Mouse (Mus musculus): ENCODE results near the gene Unk.

The Unk gene

GRCm38 (mm10) chr11:116030088-116030897 is at the start of gene Unk:
TSS of gene Unk (plus strand) at chr11:116030322.
- DNase-seq, result peak; percentile 99

- DNase-seq, result peak; percentile 76 to 78
These were observed 47.6 kb upstream of the Unk start for GRCm38 (mm10) chr11:115982472-115982871.

GRCm38 (mm10) chr11:115983291-115983690 is 46.8 kb upstream of the Unk start:
- DNase-seq, result peak; percentile 60 to 75

DNA sequence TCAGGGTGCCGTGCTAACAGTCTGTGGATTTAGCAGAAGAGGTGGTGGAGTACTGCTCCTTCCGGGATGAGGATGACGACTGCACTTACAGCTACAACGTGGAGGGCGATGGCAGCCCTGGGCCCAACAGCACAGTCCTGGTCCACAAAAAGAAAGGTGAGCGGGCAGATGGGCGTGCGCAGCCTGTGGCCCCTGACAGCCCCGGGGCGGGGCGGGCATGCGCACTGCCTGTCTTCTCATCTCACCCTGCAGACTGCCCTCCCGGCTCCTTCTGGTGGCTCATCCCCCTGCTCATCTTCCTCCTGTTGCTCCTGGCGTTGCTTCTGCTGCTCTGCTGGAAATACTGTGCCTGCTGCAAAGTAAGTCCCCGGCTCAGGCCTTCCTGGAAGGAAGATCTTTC is 40.4 kb upstream of the Unk start:
- no peak for DNase-seq

- DNase-seq, result no peak
These were observed 38.0 kb upstream of the Unk start for GRCm38 (mm10) chr11:115992098-115992497.

GRCm38 (mm10) chr11:115995256-115995655 is 34.9 kb upstream of the Unk start:
- DNase-seq, result no peak

- no peak for DNase-seq
These were observed 33.1 kb upstream of the Unk start for GRCm38 (mm10) chr11:115997047-115997446.

GRCm38 (mm10) chr11:115997662-115998061 is 32.5 kb upstream of the Unk start:
- peak in 1 of 2 experiments; percentile 52 for DNase-seq

DNA sequence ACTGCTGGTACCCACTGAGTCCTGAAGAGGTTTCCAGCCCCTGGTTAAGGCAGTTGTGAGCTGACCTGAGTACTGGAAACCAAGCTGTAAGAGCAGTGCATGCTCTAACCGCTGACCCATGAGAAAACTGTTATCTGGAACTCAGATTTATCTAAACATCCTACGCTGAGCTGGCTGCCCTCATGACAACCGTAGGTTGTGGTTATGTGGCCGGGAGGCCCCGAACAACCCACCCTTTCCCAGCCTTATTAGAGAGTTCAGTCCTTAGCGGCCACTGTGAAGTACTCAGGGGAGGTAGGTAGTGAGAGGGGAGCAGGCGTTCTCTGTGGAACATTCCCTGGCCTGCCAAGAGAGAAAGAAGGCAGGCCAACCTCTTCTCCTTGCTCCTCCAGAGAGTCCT is 31.1 kb upstream of the Unk start:
- no peak for DNase-seq

DNA sequence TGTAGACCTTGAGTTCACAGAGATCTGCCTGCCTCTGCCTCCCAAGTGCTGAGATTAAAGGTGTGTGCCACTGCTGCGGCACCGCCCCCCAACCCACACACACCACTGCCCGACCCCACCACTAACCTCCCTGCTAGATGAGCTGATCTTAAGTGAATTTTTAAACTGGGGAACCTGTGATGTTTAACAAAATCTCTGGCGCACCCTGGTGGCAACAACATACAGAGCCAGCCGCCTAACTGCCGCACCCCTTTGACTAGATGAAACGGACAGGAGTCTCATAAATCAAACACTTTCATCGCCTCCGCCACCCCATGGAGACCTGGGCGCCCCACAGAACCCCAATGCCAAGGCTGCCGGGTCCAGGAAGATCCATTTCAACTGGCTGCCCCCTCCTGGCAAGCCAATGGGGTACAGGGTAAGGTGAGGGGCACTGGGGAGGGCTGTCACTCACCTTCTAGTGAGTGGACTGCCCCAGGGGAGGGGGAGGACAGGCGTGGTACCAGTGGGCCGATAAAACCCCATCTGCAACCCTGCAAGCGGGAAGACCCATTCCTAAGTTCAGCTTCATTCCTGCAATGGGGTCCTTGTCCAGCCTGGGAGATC is 30.5 kb upstream of the Unk start:
- peak; percentile 88 to 92 for DNase-seq

DNA sequence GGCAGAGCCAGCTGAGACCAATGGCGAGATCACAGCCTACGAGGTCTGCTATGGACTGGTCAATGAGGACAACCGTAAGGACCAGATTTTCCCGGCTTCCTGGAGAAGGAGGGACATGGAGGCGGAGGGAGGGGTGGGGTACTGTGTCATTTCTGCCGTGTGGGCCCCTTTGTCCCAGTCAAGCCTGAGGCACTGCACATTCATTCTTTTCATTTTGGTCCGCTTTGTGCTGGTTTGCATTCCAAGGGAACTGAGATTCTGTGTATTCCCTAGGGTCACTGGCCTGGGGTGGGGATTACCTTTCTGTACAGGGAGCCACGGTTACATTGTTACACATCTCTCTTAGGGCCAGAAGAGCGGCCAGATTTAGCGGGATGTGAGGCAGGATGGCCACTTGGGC is 29.5 kb upstream of the Unk start:
- no peak for DNase-seq

DNA sequence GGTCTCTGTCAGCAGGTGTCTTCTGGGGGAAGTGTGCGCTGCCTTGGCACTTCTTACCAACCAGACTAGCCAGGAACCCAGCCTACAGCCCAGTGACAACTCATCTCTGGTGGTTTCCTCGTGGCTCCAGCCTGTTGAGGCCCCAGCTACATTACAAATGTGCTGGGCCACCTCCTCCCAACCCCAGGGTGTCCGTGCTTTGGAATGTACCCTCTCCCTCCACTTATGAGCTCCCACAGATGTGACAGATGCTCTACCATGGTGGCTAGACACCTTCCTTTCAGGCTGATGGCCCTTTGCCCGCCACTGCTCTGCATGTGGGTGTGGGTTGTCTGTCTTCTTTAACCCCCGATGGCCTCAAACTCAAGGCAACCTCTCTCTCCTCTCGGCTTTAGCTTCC is 28.4 kb upstream of the Unk start:
- no peak for DNase-seq

GRCm38 (mm10) chr11:116002894-116003293 is 27.2 kb upstream of the Unk start:
- no peak for DNase-seq

DNA sequence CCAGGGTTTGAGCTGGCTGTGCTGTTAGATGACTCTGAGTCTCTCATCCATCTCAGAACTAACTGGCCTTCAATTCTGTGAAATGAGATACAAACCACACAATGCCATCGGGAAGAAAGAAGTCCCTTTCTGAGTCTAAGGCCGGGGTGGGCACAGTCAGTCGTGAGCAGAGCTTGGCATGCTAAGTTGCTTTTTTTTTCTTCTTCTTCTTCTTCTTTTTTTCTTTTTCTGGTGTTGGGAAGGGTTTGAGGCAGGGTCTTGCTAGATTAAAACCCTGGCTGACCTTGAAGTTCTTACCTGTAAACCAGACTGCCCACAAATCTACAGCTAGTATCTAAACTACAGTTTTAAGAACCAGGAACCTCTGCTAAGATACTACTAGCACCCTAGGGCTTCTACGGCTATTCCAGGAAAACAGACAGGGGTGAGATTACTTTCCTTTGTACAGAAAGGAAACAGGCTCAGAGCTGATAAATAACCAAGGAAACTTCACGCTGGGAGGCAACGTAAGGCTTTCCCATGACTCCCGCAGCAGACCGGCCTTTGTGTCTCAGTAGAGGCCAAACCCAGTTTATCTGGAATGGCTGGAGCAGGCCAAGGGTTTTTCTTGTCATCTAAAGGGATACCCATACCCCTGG is 25.8 kb upstream of the Unk start:
- DNase-seq, result no peak

DNA sequence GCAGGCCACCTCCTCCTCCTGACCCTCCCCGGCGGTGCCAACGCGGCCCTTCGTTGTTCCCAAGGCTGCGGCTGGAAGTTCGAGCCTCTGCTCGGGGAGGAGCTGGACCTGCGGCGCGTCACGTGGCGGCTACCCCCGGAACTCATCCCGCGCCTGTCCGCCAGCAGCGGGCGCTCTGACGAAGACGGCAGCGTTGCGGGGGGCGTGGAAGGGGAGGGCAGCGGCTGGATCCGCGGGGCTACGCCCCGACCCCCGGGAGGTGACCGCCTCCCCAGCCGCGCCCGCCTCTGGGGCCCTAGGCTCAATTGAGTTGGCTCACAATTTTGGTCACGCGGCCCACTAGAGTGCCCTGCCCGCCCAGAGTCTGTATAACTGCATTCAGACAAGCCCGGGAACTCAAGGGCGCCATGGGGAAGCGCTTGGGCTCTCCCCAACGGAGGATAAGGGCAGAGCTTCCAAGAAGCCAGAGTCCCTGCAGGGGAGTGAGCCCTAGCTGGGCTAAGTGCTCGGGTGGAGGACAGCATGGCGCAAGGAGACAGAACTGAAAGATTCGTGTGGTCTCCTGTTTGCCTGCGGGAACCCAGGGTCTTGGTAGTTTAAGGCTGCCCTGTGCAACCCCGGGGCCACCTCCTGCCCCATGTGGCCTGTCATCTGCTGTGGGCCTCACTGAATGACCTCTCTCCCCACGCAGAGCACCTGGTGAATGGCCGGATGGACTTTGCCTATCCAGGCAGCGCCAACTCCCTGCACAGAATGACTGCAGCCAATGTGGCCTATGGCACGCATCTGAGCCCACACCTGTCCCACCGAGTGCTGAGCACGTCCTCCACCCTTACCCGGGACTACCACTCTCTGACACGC is 25.1 kb upstream of the Unk start:
- peak; percentile 67 to 70 for DNase-seq

DNA sequence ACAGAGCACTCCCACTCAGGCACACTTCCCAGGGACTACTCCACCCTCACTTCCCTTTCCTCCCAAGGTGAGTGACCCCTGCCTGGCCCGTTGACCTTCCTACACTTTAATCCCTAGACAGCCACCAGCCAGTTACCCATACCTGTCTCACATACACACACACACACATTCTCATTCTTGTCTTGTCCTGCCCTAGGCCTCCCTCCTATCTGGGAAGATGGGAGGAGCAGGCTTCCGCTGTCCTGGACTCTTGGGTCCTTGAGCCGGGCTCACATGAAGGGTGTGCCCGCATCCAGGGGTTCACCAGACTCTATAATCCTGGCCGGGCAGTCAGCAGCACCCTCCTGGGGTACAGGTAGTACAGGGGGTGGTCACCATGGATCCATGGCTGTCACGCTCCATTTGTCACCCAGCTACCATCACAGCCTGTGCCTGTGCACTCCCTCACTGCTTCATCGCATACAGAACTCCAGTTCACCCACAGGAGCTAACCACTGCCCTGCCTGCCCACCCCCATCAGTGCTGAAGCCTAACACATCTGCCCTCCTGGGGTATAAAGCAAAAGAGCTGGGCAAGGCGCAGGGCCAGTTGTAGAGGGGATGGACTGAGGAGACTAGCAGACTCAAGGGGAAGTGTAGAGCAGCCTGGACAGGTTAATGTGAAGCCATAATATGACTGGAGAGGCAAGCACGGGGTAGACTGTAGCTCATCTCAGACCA is 24.3 kb upstream of the Unk start:
- no peak for DNase-seq

DNA sequence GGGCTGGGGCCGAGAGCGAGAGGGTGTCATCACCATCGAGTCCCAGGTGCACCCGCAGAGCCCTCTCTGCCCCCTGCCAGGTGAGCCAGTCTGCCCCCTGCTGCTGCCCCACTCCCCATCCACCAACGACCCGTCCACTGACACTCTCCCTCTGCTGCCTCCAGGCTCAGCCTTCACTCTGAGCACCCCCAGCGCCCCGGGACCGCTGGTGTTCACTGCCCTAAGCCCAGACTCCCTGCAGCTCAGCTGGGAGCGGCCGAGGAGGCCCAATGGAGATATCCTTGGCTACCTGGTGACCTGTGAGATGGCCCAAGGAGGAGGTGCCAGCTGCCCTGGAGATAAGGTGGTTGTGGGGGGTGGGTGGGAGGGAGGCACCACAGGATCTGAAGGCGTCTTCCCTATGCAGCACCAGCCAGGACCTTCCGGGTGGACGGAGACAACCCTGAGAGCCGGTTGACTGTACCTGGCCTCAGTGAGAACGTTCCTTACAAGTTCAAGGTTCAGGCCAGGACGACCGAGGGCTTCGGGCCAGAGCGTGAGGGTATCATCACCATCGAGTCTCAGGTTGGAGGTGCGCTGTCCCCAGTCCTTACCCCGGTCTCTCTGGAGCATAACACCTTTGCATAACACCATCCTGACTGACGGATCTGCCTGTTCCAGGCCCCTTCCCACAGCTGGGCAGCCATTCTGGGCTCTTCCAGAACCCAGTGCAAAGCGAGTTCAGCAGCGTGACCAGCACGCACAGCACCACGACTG is 22.8 kb upstream of the Unk start:
- DNase-seq, result peak; percentile 26 to 48

GRCm38 (mm10) chr11:116008411-116008810 is 21.7 kb upstream of the Unk start:
- peak in 1 of 2 experiments; percentile 40 for DNase-seq

DNA sequence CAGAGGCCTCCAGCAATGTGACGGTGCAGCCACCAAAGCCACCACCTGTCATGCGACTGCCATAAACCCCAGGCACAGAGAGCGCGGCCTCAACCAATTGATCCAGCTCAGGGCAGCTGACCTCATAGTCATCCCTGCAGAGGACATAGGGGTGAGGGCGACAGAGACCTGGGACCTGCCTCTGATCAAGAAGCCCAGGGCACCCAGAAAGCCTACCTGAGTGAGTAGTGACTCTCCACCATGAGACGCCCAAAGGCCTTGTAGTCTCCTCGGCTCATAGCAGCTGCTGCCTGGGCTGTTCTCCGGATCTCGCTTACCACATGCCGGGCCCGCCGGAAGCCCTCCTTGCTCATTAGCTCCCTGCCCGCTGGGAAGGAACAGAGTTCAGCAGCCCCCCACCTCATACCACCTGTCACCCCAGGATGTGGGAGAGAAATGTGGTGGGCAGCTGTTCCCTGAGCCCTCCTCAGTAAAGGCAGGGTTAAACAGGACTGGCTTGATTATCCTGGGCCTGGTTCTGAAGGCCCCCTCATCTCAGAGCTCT is 21.2 kb upstream of the Unk start:
- DNase-seq, result peak; percentile 68 to 71

GRCm38 (mm10) chr11:116009661-116010060 is 20.5 kb upstream of the Unk start:
- peak; percentile 92 to 96 for DNase-seq

- no peak for DNase-seq
These were observed 20.0 kb upstream of the Unk start for GRCm38 (mm10) chr11:116010146-116010545.
